Mouse (Mus musculus) kidney, adult 2 months (tissue): ENCODE measurements at regions not wholly inside any gene's neighbourhood (a gene's known extent, or its start where the extent isn't known, plus 50 kb on each side); places are given as distances from the start of the nearest gene placed in this dataset.

Experiments used
- DNase-seq: peaks from one replicate; pipeline ENCODE4 v3.0.0; 2021
- H3K27ac ChIP-seq: fragments of 200-500 bp; 2 replicates; pipeline ENCODE4 v1.5.1; 2012; ENCODE audit warnings: low read depth, low read length, control low read depth, inconsistent platforms; ENCODE audit not compliant: insufficient read depth
- H3K27me3 ChIP-seq: fragments of 200-500 bp; replicated peaks from 2 replicates; pipeline ENCODE4 v1.6.1; 2012; ENCODE audit warnings: mild to moderate bottlenecking, moderate library complexity, low read length, inconsistent platforms; ENCODE audit not compliant: control insufficient read depth, insufficient read depth
- H3K36me3 ChIP-seq: fragments of 200-500 bp; 2 replicates; pipeline ENCODE4 v1.6.1; 2012; ENCODE audit warnings: mild to moderate bottlenecking, moderate library complexity, low read length, inconsistent platforms; ENCODE audit not compliant: control insufficient read depth, insufficient read depth
- H3K4me1 ChIP-seq: fragments of 200-500 bp; 2 replicates; pipeline ENCODE4 v1.6.1; 2011; ENCODE audit warnings: low read length; ENCODE audit not compliant: control insufficient read depth, insufficient read depth
- H3K4me3 ChIP-seq: fragments of 200-500 bp; 2 replicates; pipeline ENCODE4 v1.5.1; 2011; ENCODE audit warnings: mild to moderate bottlenecking, low read depth, low read length, control low read depth; ENCODE audit not compliant: insufficient read depth
- CTCF ChIP-seq: fragments of 200-500 bp; conservative IDR thresholded peaks from 2 replicates; pipeline ENCODE4 v1.5.1; 2011; ENCODE audit warnings: low read depth, mild to moderate bottlenecking, control low read depth, low read length, moderate library complexity, mixed read lengths; ENCODE audit not compliant: insufficient read depth, insufficient read length
- POLR2A ChIP-seq: fragments of 200-500 bp; IDR thresholded peaks from one replicate; pipeline ENCODE4 v1.6.1; 2011; ENCODE audit warnings: low read depth, low read length, control low read depth
- WGBS: fragments of 180-500 bp; shearing (Covaris S2); methylation state at CpG from one replicate; pipeline ENCODE4 v1.1.7; 2018; 5-methylcytosine and 5-hydroxymethylcytosine counted together

GRCm38 (mm10) chr13:5702071-5702470, 159.2 kb upstream of the Klf6 start:
- Histone ChIP-seq H3K4me1 (no peaks in the 10 kb centered on the region), H3K27ac (no peak overlapping the region), H3K36me3 (no peaks in the 10 kb centered on the region), H3K4me3 (no peak overlapping the region), H3K27me3 (no peaks in the 10 kb centered on the region)
- no peak for DNase-seq
- no peak for TF ChIP-seq POLR2A
- no peak for TF ChIP-seq CTCF
- WGBS, result 89% methylated on average over 3 of the region's 3 CpGs

- no peaks in the 10 kb centered on the region for H3K36me3 ChIP-seq
- no peak overlapping the region for H3K27ac ChIP-seq
- no peak for TF ChIP-seq CTCF
- no peak for TF ChIP-seq POLR2A
- DNase-seq, result no peak
- H3K27me3 ChIP-seq, result no peaks in the 10 kb centered on the region
- H3K4me3 ChIP-seq, result no peak overlapping the region
- H3K4me1 ChIP-seq, result no peaks in the 10 kb centered on the region
Measured at GRCm38 (mm10) chr13:5704991-5705390, 156.3 kb upstream of the Klf6 start.

- no peak for TF ChIP-seq POLR2A
- no peak for TF ChIP-seq CTCF
- H3K36me3 ChIP-seq, result no peaks in the 10 kb centered on the region
Measured at GRCm38 (mm10) chr13:5711646-5712045, 149.6 kb upstream of the Klf6 start.

GRCm38 (mm10) chr13:5713195-5713863, 148.0 kb upstream of the Klf6 start:
- WGBS, result 21% methylated on average over 6 of the region's 6 CpGs
- Histone ChIP-seq H3K4me1 (peaks cover 3% of the 10 kb centered on the region; the same call in 1 of the 2 replicates), H3K27ac (peak overlapping the region; percentile 56; the same call in 1 of the 2 replicates), H3K36me3 (no peaks in the 10 kb centered on the region), H3K4me3 (no peak overlapping the region), H3K27me3 (no peaks in the 10 kb centered on the region; the same call in 1 of the 2 replicates)
- TF ChIP-seq CTCF (no peak), POLR2A (no peak)
- DNase-seq, result peak; percentile 83

More at GRCm38 (mm10) chr13:5711646-5712045, 149.6 kb upstream of the Klf6 start:
- DNase-seq, result no peak
- peaks cover 3% of the 10 kb centered on the region; the same call in 1 of the 2 replicates for H3K4me1 ChIP-seq
- H3K27ac ChIP-seq, result no peak overlapping the region
- no peak overlapping the region for H3K4me3 ChIP-seq
- WGBS, result 95% methylated on average over 1 of the region's 1 CpGs
- no peaks in the 10 kb centered on the region; the same call in 1 of the 2 replicates for H3K27me3 ChIP-seq

- Histone ChIP-seq H3K4me3 (peak overlapping the region; percentile 36), H3K4me1 (peaks cover 3% of the 10 kb centered on the region; the same call in 1 of the 2 replicates), H3K36me3 (no peaks in the 10 kb centered on the region), H3K27me3 (no peaks in the 10 kb centered on the region; the same call in 1 of the 2 replicates), H3K27ac (peak overlapping the region; percentile 88)
- TF ChIP-seq CTCF, result no peak
- TF ChIP-seq POLR2A, result no peak
- DNase-seq, result peak; percentile 64
- 10% methylated on average over 12 of the region's 12 CpGs for WGBS
Measured at GRCm38 (mm10) chr13:5714191-5714591, 147.1 kb upstream of the Klf6 start.

GRCm38 (mm10) chr13:5714793-5715192, 146.5 kb upstream of the Klf6 start:
- H3K4me1 ChIP-seq, result peaks cover 3% of the 10 kb centered on the region; the same call in 1 of the 2 replicates
- TF ChIP-seq CTCF (no peak), POLR2A (no peak)
- H3K27me3 ChIP-seq, result no peaks in the 10 kb centered on the region; the same call in 1 of the 2 replicates
- H3K4me3 ChIP-seq, result no peak overlapping the region
- no peak overlapping the region; the same call in none of the 2 replicates for H3K27ac ChIP-seq
- no peak for DNase-seq
- no peaks in the 10 kb centered on the region for H3K36me3 ChIP-seq

- Histone ChIP-seq H3K27me3 (no peaks in the 10 kb centered on the region; the same call in 1 of the 2 replicates), H3K4me1 (peaks cover 3% of the 10 kb centered on the region; the same call in 1 of the 2 replicates), H3K4me3 (no peak overlapping the region), H3K36me3 (no peaks in the 10 kb centered on the region), H3K27ac (no peak overlapping the region)
- TF ChIP-seq POLR2A (no peak), CTCF (no peak)
- no peak for DNase-seq
- 88% methylated on average over 3 of the region's 3 CpGs for WGBS
Measured at GRCm38 (mm10) chr13:5716749-5717148, 144.5 kb upstream of the Klf6 start.
